In genomic region chr4:127232551-127232950, GRCm38 (mm10) we compare ENCODE assay signal across 13 mouse cellular contexts. TPM values are rescaled to one million over a fixed set of nuclear protein-coding genes. Genes with fewer than 3 reads are reported as not detected.
A peak's percentile ranks its signal among the peaks of the same experiment; 100 is the strongest.
DNase-seq lines count a peak whose midpoint lies in the region; ATAC-seq and TF ChIP-seq lines count a peak whose summit lies in the region.
"Had no signal": no experiment of that assay in that cellular context is flagged by ENCODE, and none has a peak within 500 bp of the region (broad histone marks: within the 10 kb centered on the region; RNA-seq: fewer than 3 reads in every experiment).

No protein-coding gene starts in this region.

- H3K9ac ChIP-seq in forebrain, embryonic 11.5 days (ENCODE audit: low read length), result no peak overlapping the region; the same call in 1 of the 2 replicates
- no peak overlapping the region for H3K9ac ChIP-seq in hindbrain, embryonic 15.5 days
- H3K9ac ChIP-seq in neural tube, embryonic 13.5 days, result 0 out of 2 replicates have a peak overlapping the region, but pooled peaks have one; percentile 41
- H3K9ac ChIP-seq in intestine, postnatal 0 days (ENCODE audit: low read depth, low read length), result no peak overlapping the region
- H3K9ac ChIP-seq: heart, embryonic 15.5 days; liver, embryonic 15.5 days had no signal

- H3K4me1 ChIP-seq in forebrain, embryonic 11.5 days (replicated peaks; ENCODE audit: control insufficient read depth, insufficient read depth, low read length), result peaks cover 19% of the 10 kb centered on the region; the same call in 1 of the 2 replicates
- H3K4me1 ChIP-seq in hindbrain, embryonic 15.5 days (replicated peaks), result peaks cover 45% of the 10 kb centered on the region
- peaks cover 51% of the 10 kb centered on the region for H3K4me1 ChIP-seq in neural tube, embryonic 13.5 days (replicated peaks)
- H3K4me1 ChIP-seq in intestine, postnatal 0 days (replicated peaks; ENCODE audit: control insufficient read depth, insufficient read depth, low read length), result peaks cover 5% of the 10 kb centered on the region; the same call in 1 of the 2 replicates

- no peak for ATAC-seq in forebrain, embryonic 11.5 days (replicated peaks; ENCODE audit: low FRiP score)
- peak; percentile 55 for ATAC-seq in hindbrain, embryonic 15.5 days (ENCODE audit: low FRiP score, low read depth)
- peak; percentile 74 for ATAC-seq in neural tube, embryonic 13.5 days (ENCODE audit: low read depth)
- no peak for ATAC-seq in intestine, postnatal 0 days
- ATAC-seq: intestine, embryonic 16.5 days had no signal

- H3K36me3 ChIP-seq in forebrain, embryonic 11.5 days (ENCODE audit: control insufficient read depth, insufficient read depth, low read length), result no peaks in the 10 kb centered on the region
- no peaks in the 10 kb centered on the region; the same call in 1 of the 2 replicates for H3K36me3 ChIP-seq in hindbrain, embryonic 15.5 days
- H3K36me3 ChIP-seq in neural tube, embryonic 13.5 days, result 0 out of 2 replicates have a peak, but pooled peaks cover 4% of the 10 kb centered on the region
- H3K36me3 ChIP-seq in intestine, postnatal 0 days (ENCODE audit: control insufficient read depth, insufficient read depth), result no peaks in the 10 kb centered on the region
- H3K36me3 ChIP-seq: G1E; heart, embryonic 15.5 days; liver, embryonic 15.5 days had no signal

- WGBS in forebrain, embryonic 11.5 days, result 64% methylated on average over 5 of the region's 5 CpGs
- 13% methylated on average over 5 of the region's 5 CpGs for WGBS in hindbrain, embryonic 15.5 days
- 29% methylated on average over 5 of the region's 5 CpGs for WGBS in neural tube, embryonic 13.5 days
- 71% methylated on average over 5 of the region's 5 CpGs for WGBS in intestine, postnatal 0 days

- no peaks in the 10 kb centered on the region for H3K9me3 ChIP-seq in forebrain, embryonic 11.5 days (ENCODE audit: control insufficient read depth, low read length)
- no peaks in the 10 kb centered on the region for H3K9me3 ChIP-seq in hindbrain, embryonic 15.5 days
- H3K9me3 ChIP-seq in neural tube, embryonic 13.5 days, result no peaks in the 10 kb centered on the region
- H3K9me3 ChIP-seq in intestine, postnatal 0 days (ENCODE audit: control insufficient read depth), result no peaks in the 10 kb centered on the region
- H3K9me3 ChIP-seq: heart, embryonic 15.5 days; liver, embryonic 15.5 days had no signal

- peak overlapping the region; percentile 84 for H3K27ac ChIP-seq in layer of hippocampus, adult 2 months
- peak overlapping the region; percentile 57; the same call in 1 of the 2 replicates for H3K27ac ChIP-seq in forebrain, embryonic 11.5 days (ENCODE audit: low read depth, low read length)
- H3K27ac ChIP-seq in hindbrain, embryonic 15.5 days (replicated peaks), result peak overlapping the region; percentile 81
- peak overlapping the region; percentile 94 for H3K27ac ChIP-seq in neural tube, embryonic 13.5 days (replicated peaks)
- H3K27ac ChIP-seq in intestine, postnatal 0 days (ENCODE audit: low read depth, low read length), result no peak overlapping the region
- H3K27ac ChIP-seq: heart, embryonic 15.5 days; liver, embryonic 15.5 days had no signal

- no peak for DNase-seq in layer of hippocampus, adult 2 months (ENCODE audit: low spot score in 2 of 2)
- DNase-seq in layer of hippocampus, adult 8-10 months (ENCODE audit: low spot score in 2 of 2), result no peak
- DNase-seq in forebrain, embryonic 11.5 days (ENCODE audit: low spot score), result no peak
- DNase-seq in urinary bladder, adult 18-20 months (ENCODE audit: low spot score in 2 of 2), result no peak
- no peak for DNase-seq in adrenal gland, adult 18-20 months (ENCODE audit: low spot score in 2 of 2)
- DNase-seq: gastrocnemius, postnatal 14 days had no signal

- H3K4me3 ChIP-seq in layer of hippocampus, adult 2 months, result no peak overlapping the region
- no peak overlapping the region for H3K4me3 ChIP-seq in forebrain, embryonic 11.5 days (ENCODE audit: low read depth, low read length)
- no peak overlapping the region for H3K4me3 ChIP-seq in hindbrain, embryonic 15.5 days
- no peak overlapping the region for H3K4me3 ChIP-seq in neural tube, embryonic 13.5 days
- H3K4me3 ChIP-seq in intestine, postnatal 0 days (ENCODE audit: low read depth, low read length), result no peak overlapping the region
- H3K4me3 ChIP-seq: heart, embryonic 15.5 days; liver, embryonic 15.5 days had no signal

- TF ChIP-seq CTCF in layer of hippocampus, adult 2 months (conservative IDR thresholded peaks at IDR 0.05), result no peak
- no peak for TF ChIP-seq CTCF in intestine, postnatal 0 days (IDR thresholded peaks at IDR 0.05; ENCODE audit: low read depth)

- no peak overlapping the region for H3K4me2 ChIP-seq in forebrain, embryonic 11.5 days (ENCODE audit: low read depth, low read length, severe bottlenecking)
- peak overlapping the region; percentile 36 for H3K4me2 ChIP-seq in hindbrain, embryonic 15.5 days
- peak overlapping the region; percentile 38 for H3K4me2 ChIP-seq in neural tube, embryonic 13.5 days
- H3K4me2 ChIP-seq in intestine, postnatal 0 days (replicated peaks; ENCODE audit: low read depth), result no peak overlapping the region
- H3K4me2 ChIP-seq: heart, embryonic 15.5 days; liver, embryonic 15.5 days had no signal

- H3K27me3 ChIP-seq in forebrain, embryonic 11.5 days (ENCODE audit: control insufficient read depth, insufficient read depth, low read length), result peaks cover 5% of the 10 kb centered on the region; the same call in 1 of the 2 replicates
- no peaks in the 10 kb centered on the region for H3K27me3 ChIP-seq in hindbrain, embryonic 15.5 days
- H3K27me3 ChIP-seq in neural tube, embryonic 13.5 days, result peaks cover 5% of the 10 kb centered on the region; the same call in 1 of the 2 replicates
- peaks cover 15% of the 10 kb centered on the region for H3K27me3 ChIP-seq in intestine, postnatal 0 days (replicated peaks; ENCODE audit: control insufficient read depth, insufficient read depth, low read length)

RNA-seq across cellular contexts. Expression of gene Smim12, which starts 11.0 kb away (rescaled TPM):
- total RNA-seq in layer of hippocampus, adult 2 months (2021), result 10 to 100 TPM; 48.5 to 55.1 TPM
- total RNA-seq in layer of hippocampus, adult 8-10 months (2022), result 10 to 100 TPM; 53.6 to 54.6 (median 54.1) TPM
- polyA plus RNA-seq in forebrain, embryonic 11.5 days (2014; fragmentation: Nextera tagmentation; extraction: Ambion mirVana), result 53.3 and 54.5 TPM in 2 replicates
- polyA plus RNA-seq in hindbrain, embryonic 15.5 days (2015; fragmentation: Nextera tagmentation; extraction: Ambion mirVana), result 53.7 and 56.6 TPM in 2 replicates
- polyA plus RNA-seq in neural tube, embryonic 13.5 days (2015; fragmentation: Nextera tagmentation; extraction: Ambion mirVana), result 57.9 and 60.3 TPM in 2 replicates
- polyA plus RNA-seq in intestine, postnatal 0 days (2015; fragmentation: Nextera tagmentation; extraction: Ambion mirVana), result 42.4 and 44.9 TPM in 2 replicates
- total RNA-seq in adrenal gland, adult 18-20 months (2021), result 10 to 100 TPM; 50.9 to 54.2 TPM

Comparison
In these comparisons a context has a peak if more than half of its experiments do, and no peak if none do; other contexts are left out.
1. ATAC-seq: peak in hindbrain, embryonic 15.5 days (single experiment) and neural tube, embryonic 13.5 days (single experiment); none in forebrain, embryonic 11.5 days (single experiment) and intestine, postnatal 0 days (single experiment).
2. H3K4me2 ChIP-seq: peak in hindbrain, embryonic 15.5 days (single experiment) and neural tube, embryonic 13.5 days (single experiment); none in forebrain, embryonic 11.5 days (single experiment) and intestine, postnatal 0 days (single experiment).